Mouse (Mus musculus) small intestine, adult 2 months (tissue): Measurements from ENCODE around the gene Zfp319. TPM values are rescaled to one million over a fixed set of nuclear protein-coding genes. Genes with fewer than 3 reads are reported as not detected.

ENCODE experiments used
- H3K27ac ChIP-seq: fragments of 200-500 bp; 2 replicates; pipeline ENCODE4 v1.5.1; 2012; ENCODE audit warnings: low read depth, low read length, control low read depth, inconsistent platforms; ENCODE audit not compliant: insufficient read depth
- H3K27me3 ChIP-seq: fragments of 200-500 bp; 2 replicates; pipeline ENCODE4 v1.6.1; 2012; ENCODE audit warnings: mild to moderate bottlenecking, moderate library complexity, low read length, inconsistent platforms; ENCODE audit not compliant: control insufficient read depth, insufficient read depth
- H3K36me3 ChIP-seq: fragments of 200-500 bp; 2 replicates; pipeline ENCODE4 v1.6.1; 2012; ENCODE audit warnings: mild to moderate bottlenecking, low read length, control low read depth, inconsistent platforms; ENCODE audit not compliant: control insufficient read depth, insufficient read depth
- H3K4me1 ChIP-seq: fragments of 200-500 bp; 2 replicates; pipeline ENCODE4 v1.6.1; 2012; ENCODE audit warnings: low read length, inconsistent platforms, mixed read lengths; ENCODE audit not compliant: control insufficient read depth, insufficient read depth, insufficient read length
- H3K4me3 ChIP-seq: fragments of 200-500 bp; 2 replicates; pipeline ENCODE4 v1.5.1; 2012; ENCODE audit warnings: low read depth, mild to moderate bottlenecking, control low read depth, inconsistent platforms, low read length, moderate library complexity
- CTCF ChIP-seq: fragments of 200-500 bp; IDR thresholded peaks from 2 replicates; pipeline ENCODE4 v1.5.1; 2012; ENCODE audit warnings: low read depth, mild to moderate bottlenecking, control low read depth, inconsistent platforms, low read length, moderate library complexity, mixed read lengths; ENCODE audit not compliant: insufficient replicate concordance, insufficient read length; ENCODE audit errors: extremely low read depth
- POLR2A ChIP-seq: fragments of 200-500 bp; IDR thresholded peaks from 2 replicates; pipeline ENCODE4 v1.6.1; 2012; ENCODE audit warnings: low read depth, mild to moderate bottlenecking, control low read depth, inconsistent platforms, low read length, moderate library complexity
- WGBS: fragments of 180-500 bp; shearing (Covaris S2); methylation state at CpG from one replicate; pipeline ENCODE4 v1.1.7; 2018; 5-methylcytosine and 5-hydroxymethylcytosine counted together
- polyA plus RNA-seq: library from polyadenylated mRNA; depleted of rRNA; stranded (reverse); fragments of >200 nt; gene quantifications from 2 replicates; pipeline ENCODE4 v1.2.3, GENCODE M21; 2012

Gene Zfp319
- polyA plus RNA-seq, 1 experiment: 8.7 TPM

DNA sequence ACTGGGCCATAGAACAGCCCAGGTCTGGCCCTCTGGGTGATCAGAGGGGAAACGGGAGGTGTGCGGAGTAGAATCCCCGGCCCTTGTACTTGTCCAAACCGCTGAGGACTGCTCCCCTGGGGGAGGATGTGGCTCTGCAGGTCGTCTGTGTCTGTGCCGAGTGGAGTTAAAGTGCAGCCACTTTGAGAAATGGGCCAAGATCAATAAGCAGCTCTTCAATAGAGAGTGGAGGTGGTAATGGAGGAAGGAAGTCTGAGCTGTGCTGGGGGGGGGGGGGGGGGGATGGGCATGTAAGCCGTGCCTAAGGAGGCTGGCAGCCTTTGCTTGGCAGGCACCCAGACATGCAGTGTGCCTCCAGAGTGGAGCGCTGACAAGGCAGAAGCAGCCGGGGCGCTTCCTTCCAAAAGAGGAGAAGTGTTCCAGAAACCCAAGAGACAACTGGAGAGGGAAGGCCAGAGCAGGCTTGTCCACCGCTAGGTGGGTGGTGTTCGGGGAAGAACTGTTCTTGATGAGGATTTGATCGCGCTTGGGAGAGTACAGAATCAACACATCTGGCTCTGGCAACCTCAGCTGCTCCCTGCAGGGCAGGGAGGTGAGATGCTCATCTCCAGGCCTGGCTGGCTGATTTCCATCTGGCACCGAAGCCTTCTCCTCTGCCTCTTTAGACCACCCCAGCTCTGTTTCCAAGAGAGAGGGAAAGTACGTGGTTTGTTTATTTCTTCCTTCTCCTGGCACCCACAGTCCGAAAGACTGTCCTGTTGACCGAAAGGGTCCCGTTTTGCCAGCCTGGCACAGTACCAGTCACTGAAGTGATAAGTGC lies 17.3 kb upstream of the Zfp319 start:
- H3K27ac ChIP-seq: no peak overlapping the region
- peaks cover 7% of the 10 kb centered on the region; the same call in 1 of the 2 replicates for H3K36me3 ChIP-seq
- H3K4me1 ChIP-seq: peaks cover 1% of the 10 kb centered on the region; the same call in 1 of the 2 replicates
- no peaks in the 10 kb centered on the region for H3K27me3 ChIP-seq
- TF ChIP-seq POLR2A (no peak), CTCF (no peak)
- no peak overlapping the region for H3K4me3 ChIP-seq
- WGBS: 18% methylated on average over 19 of the region's 19 CpGs

DNA sequence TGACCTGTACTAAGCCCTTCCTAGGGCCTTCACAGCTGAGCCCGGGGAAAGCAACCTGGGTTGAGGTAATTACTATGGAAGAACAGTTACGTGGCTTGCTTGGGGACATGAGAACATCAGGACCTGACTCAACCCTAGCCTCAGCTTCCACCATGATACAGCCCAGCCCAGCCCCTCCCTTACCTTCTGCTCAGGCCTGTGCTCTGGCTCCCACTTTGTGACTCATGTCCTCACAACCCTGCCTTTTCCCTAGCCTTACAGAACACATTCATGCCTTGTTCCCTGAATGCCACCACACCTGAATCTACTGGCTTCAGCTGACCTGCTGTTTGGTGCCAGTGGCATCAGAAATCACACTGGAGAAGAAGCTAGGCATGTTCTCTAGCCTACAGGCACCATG lies 16.6 kb upstream of the Zfp319 start:
- no peak for TF ChIP-seq POLR2A
- no peak for TF ChIP-seq CTCF
- Histone ChIP-seq H3K36me3 (peaks cover 13% of the 10 kb centered on the region; the same call in 1 of the 2 replicates), H3K27ac (no peak overlapping the region), H3K4me3 (no peak overlapping the region), H3K27me3 (no peaks in the 10 kb centered on the region), H3K4me1 (peaks cover 1% of the 10 kb centered on the region; the same call in 1 of the 2 replicates)
- WGBS: 81% methylated on average over 2 of the region's 2 CpGs

- no peaks in the 10 kb centered on the region for H3K27me3 ChIP-seq
- H3K4me1 ChIP-seq: no peaks in the 10 kb centered on the region
- H3K27ac ChIP-seq: no peak overlapping the region
- TF ChIP-seq POLR2A (no peak), CTCF (peak; percentile 72; the same call in 1 of the 2 replicates)
- WGBS: 51% methylated on average over 8 of the region's 8 CpGs
- peaks cover 19% of the 10 kb centered on the region; the same call in 1 of the 2 replicates for H3K36me3 ChIP-seq
- no peak overlapping the region for H3K4me3 ChIP-seq
These were observed 15.1 kb upstream of the Zfp319 start for GRCm38 (mm10) chr8:95346643-95347545.

DNA sequence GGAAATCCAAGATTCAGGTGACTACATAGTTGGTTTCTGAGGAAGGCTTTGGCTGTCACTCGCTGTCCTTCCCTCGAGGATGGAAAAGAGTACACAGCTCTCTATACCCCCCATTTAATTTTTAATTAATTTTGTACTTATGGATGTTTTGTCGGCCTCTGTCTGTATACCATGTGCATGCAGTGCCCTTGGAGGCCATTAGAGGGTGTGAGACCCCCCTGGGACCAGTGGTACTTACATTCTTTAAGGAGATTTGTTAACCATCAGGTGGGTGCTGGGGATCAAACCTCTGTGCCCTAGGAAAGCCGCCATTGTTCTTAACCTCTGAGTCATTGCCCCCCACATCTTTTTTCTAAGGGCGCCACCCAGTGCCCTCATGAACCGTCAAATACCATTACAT lies 12.9 kb upstream of the Zfp319 start:
- Histone ChIP-seq H3K4me1 (no peaks in the 10 kb centered on the region), H3K36me3 (peaks cover 22% of the 10 kb centered on the region), H3K27ac (no peak overlapping the region), H3K27me3 (no peaks in the 10 kb centered on the region), H3K4me3 (no peak overlapping the region)
- WGBS: 88% methylated on average over 6 of the region's 6 CpGs
- TF ChIP-seq CTCF (no peak), POLR2A (no peak)

DNA sequence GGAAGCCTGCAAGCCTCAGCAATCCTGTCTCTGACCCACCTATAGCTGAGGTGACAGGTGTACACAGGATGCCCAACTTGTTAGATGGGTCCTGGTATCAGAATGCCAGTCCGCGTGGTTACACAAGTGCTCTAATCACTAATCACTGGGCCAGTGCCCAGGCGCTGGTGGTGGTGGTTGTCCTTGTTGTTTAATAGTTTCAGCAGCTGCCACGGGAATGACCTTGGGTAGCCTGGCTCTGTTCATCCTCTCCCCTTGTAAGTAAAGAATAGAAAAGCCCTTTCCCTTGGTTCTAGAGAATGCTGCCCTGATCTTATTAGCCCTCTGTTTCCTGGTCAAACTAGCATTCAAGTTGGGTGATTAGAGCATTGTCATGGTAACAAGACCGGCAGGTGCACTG lies 10.0 kb upstream of the Zfp319 start:
- no peaks in the 10 kb centered on the region for H3K4me1 ChIP-seq

GRCm38 (mm10) chr8:95336363-95336762 lies 4.6 kb upstream of the Zfp319 start:
- Histone ChIP-seq H3K4me1 (no peaks in the 10 kb centered on the region), H3K36me3 (peaks cover 28% of the 10 kb centered on the region), H3K27ac (no peak overlapping the region), H3K27me3 (no peaks in the 10 kb centered on the region), H3K4me3 (no peak overlapping the region)
- TF ChIP-seq CTCF: no peak
- no peak for TF ChIP-seq POLR2A

More for the DNA sequence above, 10.0 kb upstream of the Zfp319 start:
- Histone ChIP-seq H3K36me3 (peaks cover 36% of the 10 kb centered on the region), H3K27ac (no peak overlapping the region), H3K4me3 (no peak overlapping the region), H3K27me3 (no peaks in the 10 kb centered on the region)
- TF ChIP-seq CTCF: no peak
- no peak for TF ChIP-seq POLR2A
- WGBS: 29% methylated on average over 5 of the region's 5 CpGs

DNA sequence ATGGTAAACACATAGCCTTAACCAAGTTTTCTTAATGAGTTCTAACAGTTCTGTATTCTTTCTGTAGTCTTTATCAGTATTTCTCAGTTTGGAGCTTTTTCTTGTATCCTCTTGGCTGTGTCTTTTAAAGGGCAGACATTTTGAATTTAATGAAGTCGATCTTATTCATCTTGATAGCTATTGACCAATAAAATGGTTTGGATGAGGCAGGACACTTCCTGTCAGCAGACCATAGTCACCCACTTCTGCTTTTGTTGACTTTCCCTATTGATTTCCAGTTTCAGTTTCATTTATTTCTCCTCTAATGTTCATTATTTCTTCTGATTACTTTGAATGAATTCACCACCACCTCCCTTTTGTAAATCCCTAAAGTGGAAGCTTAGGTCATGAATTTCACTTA lies 4.0 kb upstream of the Zfp319 start:
- 39% methylated on average over 1 of the region's 1 CpGs for WGBS
- Histone ChIP-seq H3K27me3 (no peaks in the 10 kb centered on the region), H3K4me3 (no peak overlapping the region), H3K27ac (no peak overlapping the region), H3K4me1 (no peaks in the 10 kb centered on the region), H3K36me3 (peaks cover 28% of the 10 kb centered on the region)
- TF ChIP-seq CTCF (no peak), POLR2A (no peak)
